Mouse (Mus musculus): Measurements from ENCODE around the gene Kctd12. TPM values are rescaled to one million over a fixed set of nuclear protein-coding genes. Genes with fewer than 3 reads are reported as not detected.

Gene Kctd12
- not detected in 2 replicates for total RNA-seq (2012; rRNA removed)
- not detected for polyA plus RNA-seq (2012; ENCODE audit: insufficient read depth in 1 of 2, insufficient read length in 2 of 2, low read depth in 1 of 2, low replicate concordance in 2 of 2, missing spikeins in 1 of 2)

DNA sequence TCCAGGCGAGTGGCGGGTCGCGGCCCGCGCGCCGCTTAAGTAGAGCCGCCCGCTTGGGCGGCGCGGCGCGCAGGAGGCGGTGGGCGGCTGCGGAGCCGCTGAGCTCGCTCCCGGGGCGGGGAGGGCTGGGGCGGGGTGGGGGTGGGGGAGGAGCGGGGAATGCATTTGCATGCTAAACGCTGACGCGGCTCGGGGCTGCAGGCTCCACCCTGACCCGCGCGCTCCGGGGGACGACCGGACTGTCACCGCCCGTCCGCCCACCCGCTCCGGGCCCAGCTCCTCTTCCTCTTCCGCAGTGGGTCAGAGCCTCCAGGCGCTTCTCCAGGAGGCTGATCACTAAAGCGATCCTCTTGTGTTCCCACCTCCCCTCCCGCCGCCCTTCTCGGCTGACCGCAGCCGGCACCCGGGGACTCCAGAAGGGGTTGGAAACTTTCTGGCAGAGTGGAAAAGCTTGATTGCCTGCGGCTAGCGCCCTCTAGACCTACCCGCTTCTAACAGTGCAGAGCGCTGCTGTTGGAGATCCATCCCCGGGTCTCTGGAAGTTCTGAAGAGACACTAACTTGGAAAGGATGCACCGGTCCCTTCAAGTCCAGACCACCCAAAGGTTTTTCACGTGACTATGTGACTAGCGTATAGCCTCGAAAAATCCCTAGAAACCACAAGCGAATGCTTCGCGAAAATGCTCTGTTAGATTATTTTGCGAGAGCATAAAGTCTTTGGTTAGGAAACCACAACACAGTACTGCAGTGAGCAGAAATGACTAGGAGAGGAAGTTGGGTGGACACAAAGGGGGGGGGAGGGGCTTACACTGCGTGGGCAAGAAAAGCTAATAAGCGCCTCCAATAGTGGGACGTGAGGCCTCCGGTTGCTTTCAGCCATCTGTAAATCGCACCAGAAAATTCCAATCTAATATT lies at the start of gene Kctd12:
Gene Kctd12, minus strand, starts transcription at position 11 of the 914 bp plus-strand sequence.
- H3K4me1 ChIP-seq (ENCODE audit: control insufficient read depth in 1 of 2, insufficient read depth in 2 of 2, low read length in 2 of 2): no peaks in the 10 kb centered on the region
- TF ChIP-seq POLR2AphosphoS2 (IDR thresholded peaks at IDR 0.05; ENCODE audit: low read length): no peak
- no peak within 1 kb of the TSS for H3K9ac ChIP-seq (ENCODE audit: control insufficient read depth, low read depth, low read length, poor library complexity, severe bottlenecking)
- no peak within 1 kb of the TSS for H3K27ac ChIP-seq (ENCODE audit: control insufficient read depth, low read depth, low read length)
- DNase-seq (ENCODE audit: low read depth, low spot score): no peak
- no peaks in the 10 kb centered on the region for H3K79me2 ChIP-seq (ENCODE audit: control insufficient read depth, insufficient read depth, low read length, poor library complexity)
- no peak within 1 kb of the TSS for H3K4me3 ChIP-seq (ENCODE audit: control insufficient read depth in 1 of 2, insufficient read depth in 1 of 2, low read depth in 2 of 2, low read length in 2 of 2)
- peaks cover 0 to 1% of the 10 kb centered on the region in 2 experiments; a peak in 1 of 4 replicates for H3K27me3 ChIP-seq (ENCODE audit: control insufficient read depth in 1 of 2, insufficient read depth in 2 of 2, low read length in 2 of 2)
- no peaks in the 10 kb centered on the region for H3K36me3 ChIP-seq (ENCODE audit: control insufficient read depth in 1 of 2, insufficient read depth in 2 of 2, low read length in 2 of 2)
- no peaks in the 10 kb centered on the region for H3K9me3 ChIP-seq (replicated peaks; ENCODE audit: insufficient read depth, low read length)

DNA sequence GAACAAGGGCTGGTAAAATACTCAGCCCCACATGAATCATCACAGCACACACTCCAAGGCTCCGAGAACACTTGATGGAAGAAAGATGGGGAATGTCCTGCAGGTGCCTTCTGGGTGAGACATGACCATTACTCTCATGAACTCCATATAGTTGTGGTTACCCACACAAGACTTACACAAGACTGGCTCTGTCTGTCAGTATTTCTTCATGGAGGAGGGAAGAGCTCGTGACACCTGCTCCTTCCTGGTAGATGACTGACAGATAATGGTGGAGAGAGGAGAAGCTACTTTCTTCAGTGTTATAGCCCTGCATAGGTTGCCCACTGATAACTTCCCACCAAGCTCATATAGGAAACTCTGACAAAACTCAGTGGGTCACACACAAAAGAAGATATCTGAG lies 46.8 kb upstream of the Kctd12 start:
- H3K79me2 ChIP-seq (ENCODE audit: control insufficient read depth, insufficient read depth, low read length, poor library complexity): no peaks in the 10 kb centered on the region
- no peak for DNase-seq (ENCODE audit: low read depth, low spot score)
- no peak overlapping the region for H3K4me3 ChIP-seq (ENCODE audit: control insufficient read depth in 1 of 2, insufficient read depth in 1 of 2, low read depth in 2 of 2, low read length in 2 of 2)
- no peak overlapping the region for H3K9ac ChIP-seq (ENCODE audit: control insufficient read depth, low read depth, low read length, poor library complexity, severe bottlenecking)
- H3K4me1 ChIP-seq (ENCODE audit: control insufficient read depth in 1 of 2, insufficient read depth in 2 of 2, low read length in 2 of 2): no peaks in the 10 kb centered on the region
- no peaks in the 10 kb centered on the region for H3K36me3 ChIP-seq (ENCODE audit: control insufficient read depth in 1 of 2, insufficient read depth in 2 of 2, low read length in 2 of 2)
- no peak overlapping the region for H3K27ac ChIP-seq (ENCODE audit: control insufficient read depth, low read depth, low read length)
- no peaks in the 10 kb centered on the region for H3K27me3 ChIP-seq (ENCODE audit: control insufficient read depth in 1 of 2, insufficient read depth in 2 of 2, low read length in 2 of 2)
- no peak for TF ChIP-seq ETS1 (IDR thresholded peaks at IDR 0.05; ENCODE audit: low read depth, low read length)
- no peak for TF ChIP-seq CHD1 (IDR thresholded peaks at IDR 0.05; ENCODE audit: low read depth, low read length)
- TF ChIP-seq ELF1 (IDR thresholded peaks at IDR 0.05; ENCODE audit: low read depth, low read length): no peak
- no peak for TF ChIP-seq POLR2A (IDR thresholded peaks at IDR 0.05; ENCODE audit: control insufficient read depth in 1 of 2, insufficient read depth in 1 of 2, low read depth in 1 of 2, low read length in 2 of 2, poor library complexity in 1 of 2)
- TF ChIP-seq GABPA (IDR thresholded peaks at IDR 0.05; ENCODE audit: low read depth, low read length): no peak
- no peak for TF ChIP-seq SMC3 (IDR thresholded peaks at IDR 0.05; ENCODE audit: low read depth, low read length)
- TF ChIP-seq TCF12 (IDR thresholded peaks at IDR 0.05; ENCODE audit: low read depth, low read length): no peak
- no peak for TF ChIP-seq RAD21 (IDR thresholded peaks at IDR 0.05; ENCODE audit: low read depth, low read length)
- TF ChIP-seq ZNF384 (IDR thresholded peaks at IDR 0.05; ENCODE audit: low read depth, low read length): no peak
- TF ChIP-seq GATA1 (IDR thresholded peaks at IDR 0.05; ENCODE audit: low read depth, low read length): no peak
- TF ChIP-seq MXI1 (IDR thresholded peaks at IDR 0.05; ENCODE audit: low read depth, low read length): no peak
- TF ChIP-seq SIN3A (IDR thresholded peaks at IDR 0.05; ENCODE audit: low read length): no peak
- no peak for TF ChIP-seq BHLHE40 (IDR thresholded peaks at IDR 0.05; ENCODE audit: borderline replicate concordance, low read depth, low read length)
- no peaks in the 10 kb centered on the region for H3K9me3 ChIP-seq (replicated peaks; ENCODE audit: insufficient read depth, low read length)
